Mouse (Mus musculus): Measurements from ENCODE around the gene Plcb4. TPM values are rescaled to one million over a fixed set of nuclear protein-coding genes. Genes with fewer than 3 reads are reported as not detected.

The Plcb4 gene
- polyA plus RNA-seq, 1 experiment, result 3.7 TPM

- Histone ChIP-seq H3K4me1 (replicated peaks; ENCODE audit: control insufficient read depth, insufficient read depth, low read length) (no peaks in the 10 kb centered on the region), H3K27me3 (ENCODE audit: control insufficient read depth, insufficient read depth, low read length) (no peaks in the 10 kb centered on the region), H3K36me3 (ENCODE audit: control insufficient read depth, insufficient read depth, low read length) (no peaks in the 10 kb centered on the region), H3K4me3 (ENCODE audit: control insufficient read depth, insufficient read depth, low read length) (no peak overlapping the region), H3K27ac (ENCODE audit: control insufficient read depth, insufficient read depth, low read length) (no peak overlapping the region)
- WGBS, result 85% methylated on average over 8 of the region's 8 CpGs
- no peak for DNase-seq
- TF ChIP-seq POLR2A (IDR thresholded peaks at IDR 0.05; ENCODE audit: control insufficient read depth, extremely low read depth, insufficient read depth, low read length, poor library complexity), result no peak
- TF ChIP-seq CTCF (IDR thresholded peaks at IDR 0.05; ENCODE audit: borderline replicate concordance, control insufficient read depth, extremely low read depth, insufficient read depth, low read length, poor library complexity), result no peak
Observed at GRCm38 (mm10) chr2:135744711-135745110, 85.9 kb downstream of the Plcb4 start.

- Histone ChIP-seq H3K4me1 (replicated peaks; ENCODE audit: control insufficient read depth, insufficient read depth, low read length) (no peaks in the 10 kb centered on the region), H3K4me3 (ENCODE audit: control insufficient read depth, insufficient read depth, low read length) (no peak overlapping the region), H3K27me3 (ENCODE audit: control insufficient read depth, insufficient read depth, low read length) (no peaks in the 10 kb centered on the region), H3K36me3 (ENCODE audit: control insufficient read depth, insufficient read depth, low read length) (no peaks in the 10 kb centered on the region), H3K27ac (ENCODE audit: control insufficient read depth, insufficient read depth, low read length) (no peak overlapping the region)
- TF ChIP-seq POLR2A (IDR thresholded peaks at IDR 0.05; ENCODE audit: control insufficient read depth, extremely low read depth, insufficient read depth, low read length, poor library complexity), result no peak
- TF ChIP-seq CTCF (IDR thresholded peaks at IDR 0.05; ENCODE audit: borderline replicate concordance, control insufficient read depth, extremely low read depth, insufficient read depth, low read length, poor library complexity), result no peak
- DNase-seq, result no peak
- WGBS, result 67% methylated on average over 7 of the region's 7 CpGs
Observed at GRCm38 (mm10) chr2:135745126-135745525, 86.3 kb downstream of the Plcb4 start.

- Histone ChIP-seq H3K36me3 (ENCODE audit: control insufficient read depth, insufficient read depth, low read length) (no peaks in the 10 kb centered on the region), H3K4me3 (ENCODE audit: control insufficient read depth, insufficient read depth, low read length) (no peak overlapping the region), H3K4me1 (replicated peaks; ENCODE audit: control insufficient read depth, insufficient read depth, low read length) (no peaks in the 10 kb centered on the region), H3K27ac (ENCODE audit: control insufficient read depth, insufficient read depth, low read length) (no peak overlapping the region), H3K27me3 (ENCODE audit: control insufficient read depth, insufficient read depth, low read length) (no peaks in the 10 kb centered on the region)
- DNase-seq, result no peak
- 96% methylated on average over 5 of the region's 5 CpGs for WGBS
- TF ChIP-seq CTCF (IDR thresholded peaks at IDR 0.05; ENCODE audit: borderline replicate concordance, control insufficient read depth, extremely low read depth, insufficient read depth, low read length, poor library complexity), result no peak
- TF ChIP-seq POLR2A (IDR thresholded peaks at IDR 0.05; ENCODE audit: control insufficient read depth, extremely low read depth, insufficient read depth, low read length, poor library complexity), result no peak
Observed at GRCm38 (mm10) chr2:135748441-135748840, 89.6 kb downstream of the Plcb4 start.

- H3K27ac ChIP-seq (ENCODE audit: control insufficient read depth, insufficient read depth, low read length), result no peak overlapping the region
- no peaks in the 10 kb centered on the region for H3K36me3 ChIP-seq (ENCODE audit: control insufficient read depth, insufficient read depth, low read length)
- no peak for TF ChIP-seq CTCF (IDR thresholded peaks at IDR 0.05; ENCODE audit: borderline replicate concordance, control insufficient read depth, extremely low read depth, insufficient read depth, low read length, poor library complexity)
- no peak for TF ChIP-seq POLR2A (IDR thresholded peaks at IDR 0.05; ENCODE audit: control insufficient read depth, extremely low read depth, insufficient read depth, low read length, poor library complexity)
- no peak for DNase-seq
- no peaks in the 10 kb centered on the region for H3K27me3 ChIP-seq (ENCODE audit: control insufficient read depth, insufficient read depth, low read length)
- WGBS, result 96% methylated on average over 15 of the region's 15 CpGs
- H3K4me1 ChIP-seq (replicated peaks; ENCODE audit: control insufficient read depth, insufficient read depth, low read length), result no peaks in the 10 kb centered on the region
- H3K4me3 ChIP-seq (ENCODE audit: control insufficient read depth, insufficient read depth, low read length), result no peak overlapping the region
Observed at GRCm38 (mm10) chr2:135749606-135750005, 90.8 kb downstream of the Plcb4 start.

GRCm38 (mm10) chr2:135750748-135751147, 91.9 kb downstream of the Plcb4 start:
- no peak for DNase-seq
- TF ChIP-seq POLR2A (IDR thresholded peaks at IDR 0.05; ENCODE audit: control insufficient read depth, extremely low read depth, insufficient read depth, low read length, poor library complexity) (no peak), CTCF (IDR thresholded peaks at IDR 0.05; ENCODE audit: borderline replicate concordance, control insufficient read depth, extremely low read depth, insufficient read depth, low read length, poor library complexity) (no peak)
- Histone ChIP-seq H3K36me3 (ENCODE audit: control insufficient read depth, insufficient read depth, low read length) (no peaks in the 10 kb centered on the region), H3K4me3 (ENCODE audit: control insufficient read depth, insufficient read depth, low read length) (no peak overlapping the region), H3K4me1 (replicated peaks; ENCODE audit: control insufficient read depth, insufficient read depth, low read length) (no peaks in the 10 kb centered on the region), H3K27ac (ENCODE audit: control insufficient read depth, insufficient read depth, low read length) (no peak overlapping the region), H3K27me3 (ENCODE audit: control insufficient read depth, insufficient read depth, low read length) (no peaks in the 10 kb centered on the region)
- 66% methylated on average over 5 of the region's 5 CpGs for WGBS

GRCm38 (mm10) chr2:135755792-135756191, 97.0 kb downstream of the Plcb4 start:
- H3K4me1 ChIP-seq (replicated peaks; ENCODE audit: control insufficient read depth, insufficient read depth, low read length), result no peaks in the 10 kb centered on the region

GRCm38 (mm10) chr2:135757478-135757877, 98.7 kb downstream of the Plcb4 start:
- TF ChIP-seq CTCF (IDR thresholded peaks at IDR 0.05; ENCODE audit: borderline replicate concordance, control insufficient read depth, extremely low read depth, insufficient read depth, low read length, poor library complexity) (no peak), POLR2A (IDR thresholded peaks at IDR 0.05; ENCODE audit: control insufficient read depth, extremely low read depth, insufficient read depth, low read length, poor library complexity) (no peak)
- Histone ChIP-seq H3K27me3 (ENCODE audit: control insufficient read depth, insufficient read depth, low read length) (no peaks in the 10 kb centered on the region), H3K27ac (ENCODE audit: control insufficient read depth, insufficient read depth, low read length) (no peak overlapping the region), H3K36me3 (ENCODE audit: control insufficient read depth, insufficient read depth, low read length) (no peaks in the 10 kb centered on the region), H3K4me3 (ENCODE audit: control insufficient read depth, insufficient read depth, low read length) (no peak overlapping the region), H3K4me1 (replicated peaks; ENCODE audit: control insufficient read depth, insufficient read depth, low read length) (no peaks in the 10 kb centered on the region)
- DNase-seq, result no peak
- over 99% methylated on average over 3 of the region's 3 CpGs for WGBS

More at GRCm38 (mm10) chr2:135755792-135756191, 97.0 kb downstream of the Plcb4 start:
- H3K27ac ChIP-seq (ENCODE audit: control insufficient read depth, insufficient read depth, low read length), result no peak overlapping the region
- WGBS, result 83% methylated on average over 5 of the region's 5 CpGs
- TF ChIP-seq CTCF (IDR thresholded peaks at IDR 0.05; ENCODE audit: borderline replicate concordance, control insufficient read depth, extremely low read depth, insufficient read depth, low read length, poor library complexity) (no peak), POLR2A (IDR thresholded peaks at IDR 0.05; ENCODE audit: control insufficient read depth, extremely low read depth, insufficient read depth, low read length, poor library complexity) (no peak)
- H3K27me3 ChIP-seq (ENCODE audit: control insufficient read depth, insufficient read depth, low read length), result no peaks in the 10 kb centered on the region
- DNase-seq, result no peak
- no peaks in the 10 kb centered on the region for H3K36me3 ChIP-seq (ENCODE audit: control insufficient read depth, insufficient read depth, low read length)
- H3K4me3 ChIP-seq (ENCODE audit: control insufficient read depth, insufficient read depth, low read length), result no peak overlapping the region

Data from thymus, adult 2 months (tissue).